Mouse (Mus musculus): ENCODE measurements at regions not wholly inside any gene's neighbourhood (a gene's known extent, or its start where the extent isn't known, plus 50 kb on each side); places are given as distances from the start of the nearest gene placed in this dataset.

DNA sequence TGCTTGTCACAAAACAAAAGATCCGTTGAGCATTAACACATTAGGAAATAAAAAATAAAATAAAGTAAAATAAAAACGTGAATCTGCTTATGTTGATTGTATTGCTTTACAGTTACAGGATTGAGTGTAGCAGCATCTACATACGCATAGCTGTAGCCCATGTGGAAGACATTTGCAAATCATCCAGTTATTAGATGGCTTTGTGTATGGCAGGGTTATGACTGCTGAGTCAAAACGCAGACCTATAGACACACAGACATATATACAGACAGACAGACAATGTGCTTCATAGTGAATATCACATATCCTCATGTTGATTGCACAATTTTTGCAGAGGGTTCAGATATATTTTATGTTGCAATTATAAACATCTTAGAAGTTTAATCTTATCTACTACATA is 64.5 kb downstream of the Gm11146 start:
- no peak for DNase-seq (ENCODE audit: low spot score)

DNA sequence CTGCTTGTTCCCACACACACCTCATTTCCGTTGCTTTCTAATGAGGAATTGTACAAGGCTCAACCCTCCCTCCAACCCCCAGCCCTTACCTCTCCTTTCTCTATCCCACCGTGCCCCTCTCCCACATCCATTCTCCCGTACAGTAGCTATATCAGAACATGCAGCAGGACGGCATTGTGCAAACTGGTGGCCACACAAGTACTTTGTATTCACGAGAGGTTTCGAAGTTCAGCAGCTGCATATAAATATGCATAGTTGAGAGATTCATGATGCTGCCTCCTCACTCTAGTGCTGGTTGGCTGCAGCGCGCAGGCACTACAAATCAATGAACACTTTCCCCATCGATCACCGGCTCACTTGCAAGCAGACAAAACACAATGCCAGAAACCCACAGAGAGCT is 65.1 kb downstream of the Gm11146 start:
- DNase-seq (ENCODE audit: low spot score): no peak

DNA sequence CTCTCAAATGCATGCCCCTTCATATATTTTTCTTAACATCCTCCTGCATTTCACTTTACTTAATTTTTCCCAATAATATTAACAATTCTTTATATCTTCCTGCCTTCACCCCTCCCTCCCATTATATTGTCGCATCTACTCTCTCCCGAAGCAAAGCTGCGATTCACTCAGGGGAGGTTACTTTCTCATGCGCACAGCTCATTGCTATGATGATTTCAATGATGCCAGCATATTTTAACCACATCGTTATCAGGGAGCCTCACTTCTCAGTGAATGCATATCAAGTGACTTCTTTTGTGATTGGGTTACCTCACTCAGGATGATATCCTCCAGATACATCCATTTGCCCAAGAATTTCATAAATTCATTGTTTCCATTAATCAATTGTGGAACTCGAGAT is 65.6 kb downstream of the Gm11146 start:
- DNase-seq (ENCODE audit: low spot score): no peak

GRCm38 (mm10) chr16:77535021-77535420 is 66.9 kb downstream of the Gm11146 start:
- DNase-seq (ENCODE audit: low spot score): no peak

GRCm38 (mm10) chr16:77531596-77531995 is 70.3 kb downstream of the Gm11146 start:
- no peak for DNase-seq (ENCODE audit: low spot score)

GRCm38 (mm10) chr16:77527951-77528350 is 73.9 kb downstream of the Gm11146 start:
- DNase-seq (ENCODE audit: low spot score): no peak

DNA sequence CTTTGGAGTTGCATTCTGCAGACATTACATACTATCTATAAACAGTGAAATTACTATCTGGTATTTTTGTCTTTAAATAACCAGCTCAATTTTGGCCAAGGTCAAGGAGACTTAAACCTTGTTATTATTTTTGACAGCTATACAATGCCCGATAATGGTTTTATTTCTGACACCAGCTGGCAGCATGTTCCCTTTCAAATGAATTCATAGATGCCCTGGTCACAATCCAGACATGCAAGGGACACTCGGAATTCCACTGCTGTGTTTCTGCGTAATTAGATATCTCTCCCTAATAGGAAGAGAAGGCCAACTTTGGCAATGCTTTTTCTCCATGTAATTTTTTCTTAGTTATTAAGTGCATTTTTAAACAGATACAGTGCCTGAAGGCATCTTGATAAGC is 87.3 kb downstream of the Gm11146 start:
- no peak for DNase-seq (ENCODE audit: low spot score)

DNA sequence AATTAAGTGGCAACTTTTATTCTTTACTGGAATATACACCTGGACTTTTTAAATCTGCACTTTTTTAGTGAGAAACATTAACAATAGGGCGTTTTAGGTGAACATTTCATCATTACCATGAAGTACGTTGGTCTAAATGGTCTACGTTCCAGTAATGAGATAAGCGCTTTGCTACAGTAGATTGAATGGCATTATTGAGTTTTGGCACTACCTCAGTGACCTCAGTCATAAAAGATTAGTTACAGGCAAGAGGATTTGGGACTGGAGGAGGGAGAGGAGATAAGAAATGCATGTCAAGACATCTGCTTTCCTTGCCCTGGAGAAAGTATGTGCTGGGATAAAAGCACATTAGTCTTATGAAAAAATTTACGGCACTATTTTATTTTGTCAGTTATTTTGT is 98.3 kb downstream of the Gm11146 start:
- DNase-seq (ENCODE audit: low spot score): no peak

DNA sequence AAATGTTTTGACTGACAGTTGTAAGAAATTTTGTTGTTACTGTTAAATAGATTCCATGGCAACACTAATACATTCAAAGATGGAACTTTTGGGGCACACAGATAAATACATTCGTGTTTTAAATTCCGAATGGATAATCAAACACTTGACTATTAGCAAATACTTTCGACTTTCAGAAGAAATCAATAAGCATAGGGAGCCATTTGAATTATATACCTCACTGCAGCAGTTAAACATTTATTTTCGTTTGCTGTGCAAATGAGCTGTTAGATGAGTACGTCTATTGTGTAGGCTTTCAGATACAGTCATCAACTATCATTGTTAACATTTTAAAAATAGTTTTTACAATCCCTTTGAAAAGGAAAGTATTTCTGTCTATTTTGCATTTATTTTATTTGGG is 99.0 kb downstream of the Gm11146 start:
- DNase-seq (ENCODE audit: low spot score): no peak

DNA sequence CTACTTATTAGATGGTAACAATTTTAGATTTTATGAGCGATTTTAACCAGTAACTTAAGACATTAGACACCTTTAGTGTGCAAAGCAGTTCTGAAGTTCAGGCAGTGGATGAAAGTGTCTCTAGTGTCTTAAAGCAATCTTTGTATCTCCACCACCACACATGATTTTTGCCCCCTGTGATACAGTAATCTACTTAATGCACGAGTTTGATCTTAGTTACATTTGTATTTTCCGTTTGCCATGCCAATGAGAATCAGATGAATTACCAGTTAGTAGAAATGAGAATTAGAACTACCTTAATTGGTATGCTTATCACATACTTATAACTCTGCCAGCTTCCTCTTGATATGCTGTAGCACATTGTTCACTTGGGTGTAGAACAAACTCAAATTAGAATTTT is 99.9 kb downstream of the Gm11146 start:
- no peak for DNase-seq (ENCODE audit: low spot score)

- no peak for DNase-seq (ENCODE audit: low spot score)
Measured at GRCm38 (mm10) chr16:77500981-77501380, 100.9 kb downstream of the Gm11146 start.

DNA sequence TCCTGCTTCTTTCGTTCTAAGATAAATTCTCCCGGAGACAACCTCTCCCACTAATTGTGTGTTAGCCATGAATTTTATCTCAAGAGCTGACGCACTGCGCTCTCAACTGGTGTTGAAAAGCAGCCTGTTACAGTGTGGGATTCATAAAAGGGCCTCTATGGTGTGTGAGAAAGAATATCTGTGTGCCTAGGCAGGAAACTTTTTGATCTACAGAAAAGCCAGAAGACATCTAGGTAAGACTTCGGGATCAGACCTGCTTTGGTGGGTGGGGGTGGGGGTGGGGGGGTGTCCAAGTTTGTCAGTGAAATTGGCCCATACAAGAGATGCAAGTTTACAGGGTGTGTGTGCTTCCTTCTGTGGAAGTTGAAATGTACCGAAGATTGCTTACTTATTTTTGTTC is 101.5 kb downstream of the Gm11146 start:
- no peak for DNase-seq (ENCODE audit: low spot score)

DNA sequence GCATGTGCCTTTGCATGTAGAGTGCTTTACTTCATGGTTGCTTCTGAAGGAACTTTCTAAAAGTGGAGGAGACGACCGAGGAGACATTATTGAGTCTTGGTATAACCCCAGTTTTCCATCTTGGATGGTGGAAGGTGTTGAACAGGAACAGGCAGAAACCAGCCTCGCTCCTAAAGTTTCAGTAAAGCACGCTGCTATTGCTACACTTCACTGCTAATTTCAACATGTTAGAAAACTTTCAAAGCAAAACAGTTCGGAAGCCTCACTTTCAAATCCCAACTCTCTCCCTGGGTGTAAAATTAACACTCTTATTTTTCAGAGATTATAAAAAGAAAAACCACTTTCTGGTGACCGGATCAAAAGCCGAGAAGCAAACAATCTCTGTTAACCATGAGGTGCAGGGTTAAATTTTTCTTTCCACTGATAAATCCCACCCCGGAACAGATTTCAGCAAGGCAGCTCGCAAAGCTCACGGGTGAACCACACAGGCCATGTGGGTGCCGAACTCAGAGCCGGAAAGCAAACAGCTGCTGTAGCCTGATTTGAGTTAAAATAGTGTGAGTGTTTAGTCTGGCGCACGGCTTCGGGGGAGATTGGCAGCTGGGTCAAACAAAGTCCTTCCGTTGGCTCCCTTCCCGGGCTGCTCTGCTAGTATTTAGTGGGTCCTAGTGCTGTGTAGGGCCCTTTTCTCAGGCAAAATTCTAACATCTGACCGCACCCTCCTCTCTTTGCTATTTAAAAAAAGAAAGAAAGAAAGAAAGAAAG is 102.2 kb downstream of the Gm11146 start:
- no peak for DNase-seq (ENCODE audit: low spot score)

- no peak for DNase-seq (ENCODE audit: low spot score)
Measured at GRCm38 (mm10) chr16:77495310-77495709, 106.6 kb downstream of the Gm11146 start.

DNA sequence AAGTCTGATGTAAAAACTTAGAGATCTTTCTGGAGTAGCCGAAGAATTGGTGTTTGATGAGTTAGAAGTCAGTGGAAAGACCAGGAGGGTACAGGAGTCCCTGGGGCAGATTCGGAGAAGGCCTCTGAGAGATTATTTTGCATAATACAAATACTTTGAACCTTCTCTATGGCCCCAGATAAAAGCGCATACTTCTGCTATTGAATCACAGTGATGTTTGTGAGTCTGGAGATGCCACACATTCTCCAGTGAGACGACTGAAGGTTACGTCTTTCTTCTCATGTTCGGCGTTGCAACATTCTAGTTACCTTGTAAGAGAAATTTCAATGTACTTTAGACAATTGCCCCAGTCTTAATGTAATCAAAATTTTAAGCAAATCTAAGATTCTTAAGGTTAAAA is 107.9 kb downstream of the Gm11146 start:
- no peak for DNase-seq (ENCODE audit: low spot score)

DNA sequence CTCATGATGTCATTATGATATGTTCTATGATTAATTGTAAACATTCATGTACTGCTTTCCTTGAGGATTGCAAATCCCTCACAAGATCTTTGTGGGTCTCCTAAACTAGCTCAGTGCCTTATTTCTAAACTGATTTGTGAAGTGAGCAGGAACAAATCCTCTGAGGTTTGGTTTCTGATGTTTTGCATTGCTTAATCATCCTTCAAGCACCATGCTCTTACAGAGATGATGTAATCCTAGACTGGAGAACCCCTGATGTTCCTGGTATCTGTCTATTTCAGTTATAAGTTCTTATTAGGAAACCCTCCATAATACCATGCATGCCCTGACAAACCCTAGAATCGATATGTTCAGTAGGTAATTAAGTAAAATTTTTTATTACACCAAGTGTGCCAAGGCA is 113.7 kb downstream of the Gm11146 start:
- no peak for DNase-seq (ENCODE audit: low spot score)

- DNase-seq (ENCODE audit: low spot score): no peak
Measured at GRCm38 (mm10) chr16:77479812-77480211, 122.1 kb downstream of the Gm11146 start.

- DNase-seq (ENCODE audit: low spot score): no peak
Measured at GRCm38 (mm10) chr16:77471868-77472267, 130.0 kb downstream of the Gm11146 start.

GRCm38 (mm10) chr16:77469903-77470302 is 132.0 kb downstream of the Gm11146 start:
- DNase-seq (ENCODE audit: low spot score): no peak

DNA sequence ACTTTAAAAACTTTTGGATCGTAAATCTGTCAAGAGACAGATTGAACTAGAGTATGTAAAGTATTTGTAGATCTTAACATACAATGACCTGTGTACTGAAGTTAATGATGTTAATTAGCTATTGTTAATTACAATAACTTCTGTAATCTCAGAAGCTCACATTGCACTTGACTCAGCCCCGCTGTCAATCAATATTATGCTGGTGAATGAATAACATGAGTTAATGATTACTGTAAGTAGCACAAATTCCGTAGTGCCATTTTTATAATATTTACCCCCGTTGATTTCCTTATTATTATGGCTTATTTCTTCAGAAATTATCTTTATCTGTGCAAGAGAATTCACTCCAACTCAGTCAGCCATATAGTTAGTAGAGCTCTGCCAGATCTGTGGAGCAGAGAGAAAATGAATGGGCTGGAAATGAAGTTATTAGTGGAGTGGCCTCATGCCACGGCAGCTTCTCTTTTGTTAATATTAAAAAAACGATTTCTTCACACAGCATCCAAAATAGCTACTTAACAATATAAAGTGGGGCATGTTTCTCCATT is 132.5 kb downstream of the Gm11146 start:
- DNase-seq (ENCODE audit: low spot score): no peak

DNA sequence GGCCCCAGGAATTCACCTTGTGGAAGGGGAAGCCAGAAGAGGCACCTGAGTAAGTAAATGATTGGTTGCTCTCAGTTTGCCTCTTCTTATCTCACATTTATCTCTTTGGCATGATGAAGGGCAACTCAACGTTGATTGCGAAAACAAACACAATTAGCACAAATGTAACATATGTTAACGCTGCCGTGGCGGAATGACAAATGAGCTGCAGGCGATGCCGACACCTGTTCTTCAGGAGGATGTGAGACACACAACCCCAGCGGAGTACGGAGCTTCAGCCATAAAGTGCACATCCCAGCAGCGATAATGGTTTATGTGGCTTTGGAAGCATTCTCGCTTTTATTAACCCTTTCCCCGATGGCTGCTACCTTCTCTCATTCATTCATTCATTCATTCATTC is 134.7 kb downstream of the Gm11146 start:
- DNase-seq (ENCODE audit: low spot score): no peak

- no peak for DNase-seq (ENCODE audit: low spot score)
Measured at GRCm38 (mm10) chr16:77464623-77465022, 137.3 kb downstream of the Gm11146 start.

- no peak for DNase-seq (ENCODE audit: low spot score)
Measured at GRCm38 (mm10) chr16:77461922-77462321, 140.0 kb downstream of the Gm11146 start.

DNA sequence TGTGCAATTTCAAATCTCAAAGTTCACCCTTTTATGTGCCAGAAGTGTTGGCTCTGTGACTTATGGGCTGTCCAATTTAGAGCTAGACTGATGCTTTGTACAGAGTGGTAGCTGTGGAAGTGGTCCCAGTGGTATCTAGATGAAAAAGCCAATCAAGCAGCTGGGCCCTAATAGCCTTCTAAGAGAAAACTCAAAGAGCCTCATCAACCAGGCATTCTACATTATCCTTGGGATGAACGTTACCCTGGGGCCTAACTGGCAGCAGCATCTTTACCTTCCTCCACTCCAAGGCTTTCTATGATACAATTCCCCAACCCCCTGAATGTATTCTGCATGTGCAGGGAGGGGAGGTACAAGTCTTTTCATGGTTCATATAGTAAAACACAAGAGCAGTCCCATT is 140.4 kb downstream of the Gm11146 start:
- no peak for DNase-seq (ENCODE audit: low spot score)

Data from T-cell, adult 2 months (primary cell).